Mouse (Mus musculus): ENCODE measurements around the gene Cep78.

Gene Cep78

DNA sequence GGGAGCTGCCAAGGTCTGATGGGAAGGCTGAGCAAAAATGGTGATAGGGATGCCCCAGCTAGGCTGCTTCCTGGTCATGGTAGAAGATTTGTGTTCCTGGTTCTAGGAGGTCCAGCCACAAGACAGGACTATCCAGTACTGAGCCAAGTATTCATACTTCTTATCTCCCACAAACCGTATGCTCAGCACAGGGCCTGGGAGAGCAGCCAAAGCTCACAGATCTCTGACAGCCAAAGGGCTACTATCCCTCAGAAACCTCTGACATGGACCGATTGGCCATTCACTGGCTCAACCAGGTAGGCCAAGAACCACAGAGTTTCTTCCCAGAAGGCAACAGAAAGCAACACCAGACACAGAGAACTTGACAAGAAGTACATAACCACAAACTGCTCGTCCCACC, 73.8 kb downstream of the Cep78 start:
- no peak for DNase-seq (ENCODE audit: low read depth in 1 of 2, low spot score in 2 of 2)

DNA sequence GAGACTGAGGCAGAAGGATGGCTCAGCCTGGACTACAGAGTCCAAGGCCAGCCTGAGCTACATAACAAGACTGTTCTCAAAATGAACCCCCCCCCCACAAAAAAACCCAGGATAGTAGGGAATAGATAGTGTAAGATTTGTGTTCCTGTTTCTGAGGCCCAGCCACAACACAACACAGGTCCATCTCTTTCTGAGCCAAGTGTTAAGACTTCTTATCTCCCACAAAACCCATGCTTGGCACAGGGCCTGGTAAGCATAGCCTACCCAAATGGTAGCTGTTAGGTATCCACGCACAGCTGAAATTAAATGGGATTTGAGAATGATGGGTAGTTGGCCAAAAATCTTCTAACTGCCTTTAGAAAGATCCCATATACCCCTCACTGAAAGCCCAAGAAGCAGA, 74.3 kb downstream of the Cep78 start:
- DNase-seq (ENCODE audit: low read depth in 1 of 2, low spot score in 2 of 2), result no peak

DNA sequence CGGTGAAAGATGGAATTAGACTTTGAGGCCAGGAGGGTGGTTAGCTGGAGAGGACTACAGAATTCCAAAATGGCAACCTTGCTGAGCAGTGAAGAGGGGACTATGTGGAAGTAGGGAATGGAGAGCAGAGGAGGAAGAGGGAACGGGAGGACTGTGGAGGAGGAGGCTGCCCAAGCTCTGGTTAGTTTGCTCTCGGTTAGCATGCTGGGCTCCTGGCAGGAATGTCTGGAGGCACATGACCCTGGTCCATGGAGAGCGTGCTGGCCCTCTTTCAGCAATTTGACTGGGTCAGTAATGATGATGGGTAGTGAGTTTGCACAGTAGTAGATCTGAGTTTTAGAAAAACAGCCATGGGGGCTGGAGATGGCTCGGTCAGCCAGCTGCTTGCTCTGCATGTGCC, 76.8 kb downstream of the Cep78 start:
- DNase-seq (ENCODE audit: low read depth in 1 of 2, low spot score in 2 of 2), result no peak

Measured in monocyte, adult 2 months (primary cell).